Mouse (Mus musculus): ENCODE measurements around the gene Dtnbp1. TPM values are rescaled to one million over a fixed set of nuclear protein-coding genes. Genes with fewer than 3 reads are reported as not detected.

The Dtnbp1 gene
- polyA plus RNA-seq, 1 experiment from 2014 or later: 82.1 TPM

DNA sequence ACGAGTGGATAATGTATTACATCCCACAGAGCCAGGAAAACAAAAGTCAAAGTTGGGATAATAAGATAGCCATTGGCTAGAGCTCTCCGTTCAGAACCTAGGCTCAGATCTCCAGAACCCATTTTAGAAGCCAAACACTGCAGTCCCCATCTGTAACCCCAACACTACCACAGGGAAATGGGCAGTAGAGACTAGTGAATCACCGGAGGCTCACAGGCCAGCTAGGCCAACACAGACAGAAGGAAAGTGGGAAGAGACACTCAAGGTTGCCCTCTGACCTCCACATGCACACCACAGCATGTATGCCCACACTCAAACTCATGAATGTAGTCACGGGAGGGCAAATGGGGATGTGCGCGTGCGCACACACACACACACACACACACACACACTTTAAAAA is 22.5 kb downstream of the Dtnbp1 start:
- Histone ChIP-seq H3K27me3 (no peaks in the 10 kb centered on the region), H3K9me3 (replicated peaks) (no peaks in the 10 kb centered on the region), H3K4me2 (no peak overlapping the region), H3K9ac (no peak overlapping the region), H3K27ac (no peak overlapping the region), H3K36me3 (peaks cover 2% of the 10 kb centered on the region; the same call in 1 of the 2 replicates), H3K4me1 (replicated peaks) (peaks cover 3% of the 10 kb centered on the region; the same call in 1 of the 2 replicates), H3K4me3 (no peak overlapping the region)
- ATAC-seq (replicated peaks; ENCODE audit: insufficient number of reproducible peaks, insufficient read depth, low FRiP score, low read depth): no peak
- WGBS: 94% methylated on average over 7 of the region's 7 CpGs

DNA sequence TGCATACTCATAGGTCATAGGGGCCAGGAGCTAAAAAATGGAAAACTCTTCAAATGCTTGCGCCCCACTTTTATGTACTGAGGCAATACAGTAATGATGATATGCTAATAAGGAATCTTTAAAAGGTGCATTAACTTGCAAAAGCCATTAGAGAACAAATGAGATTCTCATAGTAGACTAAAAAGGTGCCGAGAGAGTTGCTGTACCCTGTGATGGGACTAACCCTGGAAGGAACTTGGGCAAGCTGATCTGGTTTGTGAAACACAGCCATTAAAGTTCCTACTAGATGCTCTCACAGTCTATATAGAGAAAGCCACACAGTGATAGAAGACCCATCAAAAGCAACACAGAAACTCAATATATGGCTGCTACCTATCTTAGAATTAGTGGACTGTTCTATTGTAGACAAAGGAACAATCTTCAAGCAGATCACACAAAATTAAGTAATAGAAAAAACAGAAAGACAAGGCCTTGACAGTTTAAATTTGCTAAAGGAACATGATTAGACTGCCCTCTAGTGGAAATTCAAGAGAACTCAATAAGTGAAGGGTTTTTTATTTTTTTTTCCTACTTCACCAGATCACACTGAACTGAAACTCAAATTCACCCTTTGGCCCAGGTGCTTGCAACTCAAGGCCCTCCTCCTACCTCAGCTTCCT is 24.3 kb downstream of the Dtnbp1 start:
- Histone ChIP-seq H3K9ac (no peak overlapping the region), H3K4me1 (replicated peaks) (peaks cover 3% of the 10 kb centered on the region; the same call in 1 of the 2 replicates), H3K4me3 (no peak overlapping the region), H3K36me3 (no peaks in the 10 kb centered on the region), H3K27me3 (no peaks in the 10 kb centered on the region), H3K4me2 (no peak overlapping the region), H3K27ac (no peak overlapping the region), H3K9me3 (replicated peaks) (no peaks in the 10 kb centered on the region)
- WGBS: 80% methylated on average over 2 of the region's 2 CpGs
- no peak for ATAC-seq (replicated peaks; ENCODE audit: insufficient number of reproducible peaks, insufficient read depth, low FRiP score, low read depth)

DNA sequence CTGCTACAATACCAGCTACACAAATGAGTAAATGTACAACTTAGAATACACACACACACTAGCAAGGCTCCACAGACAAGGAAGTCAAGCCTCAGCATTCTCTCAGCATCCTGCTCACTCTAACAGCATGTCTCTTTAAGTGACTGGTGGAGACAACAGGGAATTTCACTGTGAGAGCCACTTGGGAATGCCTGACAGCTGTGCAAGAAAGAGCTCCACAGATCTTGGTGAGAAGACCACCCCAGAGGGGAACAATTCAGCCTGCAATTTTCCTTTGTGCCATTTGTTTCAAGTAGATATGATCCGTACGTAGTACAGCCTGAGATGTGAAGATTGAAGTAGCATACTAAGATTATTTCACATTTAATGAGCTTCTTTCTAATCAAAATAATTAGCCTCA is 24.9 kb downstream of the Dtnbp1 start:
- H3K9ac ChIP-seq: no peak overlapping the region
- WGBS: 65% methylated on average over 2 of the region's 2 CpGs
- H3K9me3 ChIP-seq (replicated peaks): no peaks in the 10 kb centered on the region
- H3K36me3 ChIP-seq: peaks cover under 1% of the 10 kb centered on the region; the same call in 1 of the 2 replicates
- peaks cover 3% of the 10 kb centered on the region; the same call in 1 of the 2 replicates for H3K4me1 ChIP-seq (replicated peaks)
- no peak overlapping the region for H3K4me2 ChIP-seq
- no peaks in the 10 kb centered on the region for H3K27me3 ChIP-seq
- H3K27ac ChIP-seq: no peak overlapping the region
- ATAC-seq (replicated peaks; ENCODE audit: insufficient number of reproducible peaks, insufficient read depth, low FRiP score, low read depth): no peak
- H3K4me3 ChIP-seq: no peak overlapping the region

DNA sequence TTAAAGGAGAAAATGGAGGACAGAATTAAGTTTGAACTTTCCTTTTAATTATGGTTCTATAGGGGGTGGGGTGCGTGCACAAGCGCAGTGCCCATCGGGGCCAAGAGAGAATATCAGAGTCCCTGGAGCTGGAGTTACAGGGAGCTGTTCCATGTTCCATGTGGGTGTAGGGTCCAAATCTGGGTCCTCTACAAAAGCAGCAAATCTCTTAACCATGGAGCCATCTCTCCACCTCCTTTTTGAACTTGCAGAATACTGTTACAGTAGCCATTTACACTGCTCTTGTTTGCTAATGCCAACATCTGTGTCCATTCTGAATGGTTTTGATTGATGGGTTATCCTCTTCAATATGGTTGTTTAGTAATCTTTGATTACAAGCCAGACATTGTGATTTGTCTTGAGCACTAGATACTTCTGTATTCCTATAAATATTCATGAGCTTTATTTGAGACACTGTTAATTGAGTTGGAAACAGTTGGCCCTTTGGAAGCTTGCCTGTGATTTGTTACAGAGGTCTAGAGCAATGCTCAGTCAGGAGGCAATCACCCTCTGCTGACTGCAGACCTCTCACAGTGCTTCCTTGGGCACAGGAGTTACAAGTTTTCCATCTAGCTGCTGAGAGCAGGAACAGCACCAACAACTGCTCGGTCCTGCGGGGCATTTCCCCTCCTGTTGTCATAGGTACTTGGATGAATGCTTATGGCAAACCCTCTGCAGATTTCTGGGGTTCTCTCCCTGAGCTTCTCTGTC is 41.2 kb downstream of the Dtnbp1 start:
- 0 out of 2 replicates have a peak, but pooled peaks cover 3% of the 10 kb centered on the region for H3K4me1 ChIP-seq (replicated peaks)
- H3K27me3 ChIP-seq: no peaks in the 10 kb centered on the region
- 85% methylated on average over 5 of the region's 5 CpGs for WGBS
- H3K9me3 ChIP-seq (replicated peaks): no peaks in the 10 kb centered on the region
- H3K9ac ChIP-seq: no peak overlapping the region
- H3K4me3 ChIP-seq: no peak overlapping the region
- ATAC-seq (replicated peaks; ENCODE audit: insufficient number of reproducible peaks, insufficient read depth, low FRiP score, low read depth): no peak
- H3K27ac ChIP-seq: no peak overlapping the region
- H3K36me3 ChIP-seq: peaks cover 7% of the 10 kb centered on the region; the same call in 1 of the 2 replicates
- H3K4me2 ChIP-seq: no peak overlapping the region

DNA sequence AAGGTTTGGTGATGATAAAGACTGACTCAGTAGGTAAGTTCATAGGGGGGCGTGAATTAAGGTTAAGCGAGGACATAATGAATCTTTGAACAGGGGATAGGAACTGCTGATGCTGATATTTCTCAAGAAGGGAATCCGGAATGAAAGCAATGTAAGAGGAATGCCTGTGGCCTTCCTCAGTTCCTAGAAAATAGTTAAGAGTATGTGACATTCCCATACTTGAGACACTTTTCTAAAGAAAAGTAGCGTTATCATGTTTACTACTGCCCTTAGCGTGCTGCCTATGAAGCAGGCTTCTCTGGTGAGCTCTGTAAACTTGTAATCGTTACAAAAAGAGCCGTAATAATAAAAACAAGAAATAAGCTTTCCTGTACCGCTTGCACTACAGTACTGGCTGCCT is 44.9 kb downstream of the Dtnbp1 start:
- Histone ChIP-seq H3K27me3 (no peaks in the 10 kb centered on the region), H3K36me3 (peaks cover 8% of the 10 kb centered on the region; the same call in 1 of the 2 replicates), H3K27ac (no peak overlapping the region), H3K4me3 (no peak overlapping the region), H3K9me3 (replicated peaks) (no peaks in the 10 kb centered on the region), H3K9ac (no peak overlapping the region), H3K4me2 (no peak overlapping the region), H3K4me1 (replicated peaks) (peaks cover 12% of the 10 kb centered on the region)
- 90% methylated on average over 8 of the region's 8 CpGs for WGBS
- ATAC-seq (replicated peaks; ENCODE audit: insufficient number of reproducible peaks, insufficient read depth, low FRiP score, low read depth): no peak

DNA sequence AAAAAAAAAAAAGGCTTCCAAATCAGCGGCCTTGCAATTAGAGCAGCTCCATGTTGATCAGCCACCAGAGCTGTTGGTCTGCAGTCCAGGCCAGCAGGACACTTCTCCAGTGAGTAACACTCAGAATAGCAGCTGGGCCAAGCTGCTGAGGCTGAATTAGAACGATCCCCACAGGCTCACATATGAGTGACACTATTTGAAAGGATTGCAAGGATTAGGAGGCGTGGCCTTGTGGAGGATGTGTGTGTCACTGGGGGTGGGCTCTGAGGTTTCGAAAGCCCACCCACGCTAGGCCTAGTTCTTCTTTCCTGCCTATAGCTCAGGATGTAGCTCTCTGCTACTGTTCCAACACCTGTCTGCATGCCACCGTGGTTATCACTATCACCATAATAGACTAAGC is 46.2 kb downstream of the Dtnbp1 start:
- no peak for ATAC-seq (replicated peaks; ENCODE audit: insufficient number of reproducible peaks, insufficient read depth, low FRiP score, low read depth)
- H3K27me3 ChIP-seq: no peaks in the 10 kb centered on the region
- no peak overlapping the region for H3K27ac ChIP-seq
- H3K4me3 ChIP-seq: no peak overlapping the region
- H3K36me3 ChIP-seq: peaks cover 8% of the 10 kb centered on the region; the same call in 1 of the 2 replicates
- peaks cover 13% of the 10 kb centered on the region for H3K4me1 ChIP-seq (replicated peaks)
- no peaks in the 10 kb centered on the region for H3K9me3 ChIP-seq (replicated peaks)
- H3K9ac ChIP-seq: no peak overlapping the region
- H3K4me2 ChIP-seq: no peak overlapping the region
- WGBS: 98% methylated on average over 6 of the region's 6 CpGs

DNA sequence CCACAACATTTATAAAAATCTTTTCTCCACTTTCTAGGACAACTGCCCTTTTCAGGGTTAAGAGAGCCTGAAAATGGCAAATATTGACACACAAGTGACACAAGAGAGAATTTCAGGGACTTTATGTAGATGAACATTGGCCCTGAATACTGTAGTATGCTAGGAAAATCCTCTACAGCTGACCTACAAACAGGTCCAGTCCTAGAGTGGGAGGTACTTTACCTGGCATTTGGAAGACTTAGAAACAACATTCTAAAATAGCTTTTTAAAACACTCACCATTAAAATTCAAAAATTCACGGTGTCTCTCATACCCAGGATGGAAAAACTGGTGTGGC is 47.7 kb downstream of the Dtnbp1 start:
- WGBS: 90% methylated on average over 1 of the region's 1 CpGs
- Histone ChIP-seq H3K27ac (no peak overlapping the region), H3K9ac (no peak overlapping the region), H3K27me3 (no peaks in the 10 kb centered on the region), H3K9me3 (replicated peaks) (no peaks in the 10 kb centered on the region), H3K4me3 (no peak overlapping the region), H3K4me1 (replicated peaks) (peaks cover 13% of the 10 kb centered on the region), H3K4me2 (no peak overlapping the region), H3K36me3 (peaks cover 8% of the 10 kb centered on the region; the same call in 1 of the 2 replicates)
- ATAC-seq (replicated peaks; ENCODE audit: insufficient number of reproducible peaks, insufficient read depth, low FRiP score, low read depth): no peak

DNA sequence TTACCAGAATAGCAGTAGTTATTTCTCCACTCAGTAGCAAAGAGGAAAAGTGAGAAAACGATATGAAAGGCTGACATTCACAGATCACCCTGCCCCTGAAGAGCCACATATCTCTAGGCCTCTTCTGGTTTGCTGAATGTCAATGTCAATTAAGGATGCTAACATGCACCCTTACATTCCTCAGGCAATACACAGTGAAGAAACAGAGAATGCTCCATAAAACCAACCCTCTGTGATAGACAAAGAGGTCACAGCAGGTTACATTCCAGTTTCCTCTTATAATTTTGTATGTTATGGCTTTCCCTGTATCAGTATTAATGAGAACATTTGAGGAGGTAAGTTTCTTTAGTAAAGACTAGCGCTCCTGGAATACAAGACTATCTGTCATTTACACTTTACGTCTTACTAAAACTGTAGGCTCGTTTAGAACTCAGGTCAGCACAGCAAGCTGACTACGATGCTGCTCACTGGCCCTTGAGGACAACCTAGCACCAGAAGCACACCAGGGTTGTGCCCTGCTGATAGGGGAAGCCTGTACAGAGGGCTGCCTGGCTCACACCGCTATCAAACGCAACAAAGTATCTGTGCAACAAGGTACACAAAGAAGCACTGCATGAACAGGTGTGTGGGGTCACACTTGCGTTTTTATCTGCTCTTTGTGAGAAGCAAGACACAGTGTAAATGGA is 48.3 kb downstream of the Dtnbp1 start:
- Histone ChIP-seq H3K27ac (no peak overlapping the region), H3K36me3 (peaks cover 8% of the 10 kb centered on the region; the same call in 1 of the 2 replicates), H3K9ac (no peak overlapping the region), H3K27me3 (no peaks in the 10 kb centered on the region), H3K4me2 (no peak overlapping the region), H3K9me3 (replicated peaks) (no peaks in the 10 kb centered on the region), H3K4me1 (replicated peaks) (peaks cover 16% of the 10 kb centered on the region), H3K4me3 (no peak overlapping the region)
- WGBS: 76% methylated on average over 8 of the region's 8 CpGs
- no peak for ATAC-seq (replicated peaks; ENCODE audit: insufficient number of reproducible peaks, insufficient read depth, low FRiP score, low read depth)

DNA sequence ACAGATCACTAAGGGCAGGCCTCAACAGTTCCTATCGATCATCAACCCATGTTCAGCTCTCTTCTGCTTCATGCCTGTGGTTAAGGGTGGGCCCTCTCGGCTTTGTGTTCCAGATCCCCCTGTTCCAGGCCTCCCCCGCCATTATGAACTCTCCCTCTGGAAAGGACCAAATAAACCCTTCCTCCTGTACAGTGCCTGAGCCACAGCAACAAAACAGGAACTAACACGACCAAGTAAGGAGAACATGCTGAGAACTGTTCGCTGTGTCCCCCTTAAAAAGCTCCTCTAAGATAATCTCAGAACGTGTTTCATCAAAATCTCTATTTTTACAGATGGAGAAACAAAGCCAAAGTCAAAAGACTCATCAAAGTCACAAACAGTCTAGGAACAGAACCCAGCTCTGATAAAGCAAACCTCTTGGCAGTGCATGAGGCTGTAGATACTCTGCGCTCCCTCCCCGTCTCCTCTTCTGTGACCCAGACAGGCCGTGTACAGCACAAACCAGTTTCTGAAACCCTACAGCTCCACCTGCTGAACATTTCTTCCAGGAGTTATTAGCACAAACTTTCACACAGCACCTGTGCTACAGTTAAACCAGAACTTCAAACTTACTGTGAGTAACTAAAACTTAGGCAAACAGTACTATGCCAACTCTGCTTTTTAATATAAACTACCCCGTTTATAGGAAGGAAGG is 49.4 kb downstream of the Dtnbp1 start:
- peaks cover 8% of the 10 kb centered on the region; the same call in 1 of the 2 replicates for H3K36me3 ChIP-seq

DNA sequence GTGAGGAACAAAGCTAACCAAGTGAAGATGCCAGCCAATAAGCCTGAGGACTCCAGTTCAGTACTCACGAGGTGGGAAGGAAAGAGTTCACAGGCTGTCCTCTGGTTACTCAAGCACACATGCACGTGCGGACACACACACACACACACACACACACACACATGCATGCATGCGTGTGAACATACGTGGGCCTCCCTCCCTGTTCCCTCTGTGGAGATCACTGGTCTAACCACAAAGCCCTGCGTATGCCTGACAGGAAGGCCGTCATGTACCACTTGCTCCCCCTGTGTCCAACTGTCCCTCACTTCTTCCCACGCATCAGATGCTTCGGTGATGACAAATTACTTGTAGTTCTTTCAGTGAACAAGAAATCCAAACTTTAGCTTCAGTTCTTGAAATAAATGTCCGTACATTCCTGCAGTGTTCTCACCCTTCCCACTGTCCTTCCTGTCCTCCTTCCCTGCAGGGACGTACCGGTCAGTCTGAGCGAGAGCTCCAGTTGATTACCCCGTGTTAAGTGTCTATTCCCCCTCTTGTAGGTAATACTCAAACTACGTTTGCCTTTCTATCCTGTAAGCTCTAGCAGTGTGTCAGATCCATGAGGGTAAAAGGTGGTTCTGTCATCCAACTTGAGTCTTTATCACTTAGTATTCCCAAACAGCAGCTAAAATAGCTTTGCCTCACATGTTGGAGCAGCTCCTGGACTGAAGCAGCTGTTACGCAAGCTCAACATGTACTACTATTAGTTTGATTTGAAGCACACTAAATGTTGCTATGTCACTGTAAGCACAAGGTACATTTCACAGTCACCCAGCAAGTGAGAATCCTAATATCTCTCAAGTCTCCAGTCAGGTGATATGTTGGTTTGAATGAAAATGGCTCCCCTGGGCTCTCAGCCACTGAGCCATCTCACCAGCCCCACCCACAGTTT is 53.4 kb downstream of the Dtnbp1 start:
- Histone ChIP-seq H3K4me1 (replicated peaks) (peaks cover 34% of the 10 kb centered on the region), H3K27me3 (no peaks in the 10 kb centered on the region), H3K27ac (no peak overlapping the region; the same call in 1 of the 2 replicates), H3K4me2 (no peak overlapping the region), H3K36me3 (no peaks in the 10 kb centered on the region), H3K4me3 (no peak overlapping the region), H3K9ac (no peak overlapping the region), H3K9me3 (replicated peaks) (no peaks in the 10 kb centered on the region)
- no peak for ATAC-seq (replicated peaks; ENCODE audit: insufficient number of reproducible peaks, insufficient read depth, low FRiP score, low read depth)
- WGBS: 81% methylated on average over 16 of the region's 16 CpGs

More for the DNA sequence above, 49.4 kb downstream of the Dtnbp1 start:
- ATAC-seq (replicated peaks; ENCODE audit: insufficient number of reproducible peaks, insufficient read depth, low FRiP score, low read depth): peak; percentile 83
- Histone ChIP-seq H3K9me3 (replicated peaks) (no peaks in the 10 kb centered on the region), H3K27ac (peak overlapping the region; percentile 50), H3K4me3 (no peak overlapping the region), H3K9ac (no peak overlapping the region), H3K27me3 (no peaks in the 10 kb centered on the region), H3K4me2 (no peak overlapping the region), H3K4me1 (replicated peaks) (peaks cover 27% of the 10 kb centered on the region)
- WGBS: 42% methylated on average over 10 of the region's 10 CpGs
